Mouse (Mus musculus): ENCODE measurements around the gene Gm3448. TPM values are rescaled to one million over a fixed set of nuclear protein-coding genes. Genes with fewer than 3 reads are reported as not detected.
A peak's percentile ranks its signal among the peaks of the same experiment; 100 is the strongest.
"Not testable (repeated sequence)": the region's sequence is repeated elsewhere in the genome, so short reads cannot be mapped to it uniquely, and the experiment has no call there.

The Gm3448 gene
- polyA plus RNA-seq (2012) = 0.02 and 0.13 TPM in 2 replicates

- not testable (repeated sequence) for H3K4me1 ChIP-seq (ENCODE audit: control insufficient read depth); H3K4me3 ChIP-seq (replicated peaks)
These were observed at the start of gene Gm3448, which contains the start of the genes Ermard and Tcte3 for GRCm38 (mm10) chr17:15041175-15041729. TSS of gene Gm3448 (minus strand) at chr17:15041537. TSS of gene Ermard (plus strand) at chr17:15041208. TSS of gene Tcte3 (minus strand) at chr17:15041488.

GRCm38 (mm10) chr17:15088591-15089001 is 47.3 kb upstream of the Gm3448 start:
- Histone ChIP-seq H3K9me3 (ENCODE audit: control insufficient read depth, low read length) (no peaks in the 10 kb centered on the region), H3K27me3 (ENCODE audit: control insufficient read depth) (peaks cover 5% of the 10 kb centered on the region), H3K4me3 (replicated peaks) (no peak overlapping the region), H3K36me3 (ENCODE audit: control insufficient read depth) (no peaks in the 10 kb centered on the region), H3K4me1 (ENCODE audit: control insufficient read depth) (peaks cover 42% of the 10 kb centered on the region)
- TF ChIP-seq GATA1 (IDR thresholded peaks at IDR 0.05; ENCODE audit: low read length) (no peak), TAL1 (IDR thresholded peaks at IDR 0.05; ENCODE audit: low read length) (no peak)

More at GRCm38 (mm10) chr17:15041175-15041729, at the start of gene Gm3448, which contains the start of the genes Ermard and Tcte3:
- not testable (repeated sequence) for H3K9me3 ChIP-seq (ENCODE audit: control insufficient read depth, low read length); H3K36me3 ChIP-seq (ENCODE audit: control insufficient read depth); H3K27me3 ChIP-seq (ENCODE audit: control insufficient read depth)

- H3K36me3 ChIP-seq (ENCODE audit: control insufficient read depth) = no peaks in the 10 kb centered on the region
- TF ChIP-seq TAL1 (IDR thresholded peaks at IDR 0.05; ENCODE audit: low read length) = no peak
- no peak for TF ChIP-seq GATA1 (IDR thresholded peaks at IDR 0.05; ENCODE audit: low read length)
- H3K27me3 ChIP-seq (ENCODE audit: control insufficient read depth) = peaks cover 3% of the 10 kb centered on the region
- no peak overlapping the region for H3K4me3 ChIP-seq (replicated peaks)
- no peaks in the 10 kb centered on the region for H3K9me3 ChIP-seq (ENCODE audit: control insufficient read depth, low read length)
- H3K4me1 ChIP-seq (ENCODE audit: control insufficient read depth) = peaks cover 46% of the 10 kb centered on the region
These were observed 46.8 kb upstream of the Gm3448 start for GRCm38 (mm10) chr17:15088166-15088565.

GRCm38 (mm10) chr17:15085006-15085405 is 43.7 kb upstream of the Gm3448 start:
- Histone ChIP-seq H3K27me3 (ENCODE audit: control insufficient read depth) (peaks cover 3% of the 10 kb centered on the region), H3K9me3 (ENCODE audit: control insufficient read depth, low read length) (no peaks in the 10 kb centered on the region), H3K4me3 (replicated peaks) (peak overlapping the region; percentile 17), H3K36me3 (ENCODE audit: control insufficient read depth) (no peaks in the 10 kb centered on the region), H3K4me1 (ENCODE audit: control insufficient read depth) (peaks cover 53% of the 10 kb centered on the region)
- TF ChIP-seq TAL1 (IDR thresholded peaks at IDR 0.05; ENCODE audit: low read length) = no peak
- TF ChIP-seq GATA1 (IDR thresholded peaks at IDR 0.05; ENCODE audit: low read length) = no peak

- TF ChIP-seq TAL1 (IDR thresholded peaks at IDR 0.05; ENCODE audit: low read length) = peak; percentile 65
- peak; percentile 16; the same call in 1 of the 2 replicates for TF ChIP-seq GATA1 (IDR thresholded peaks at IDR 0.05; ENCODE audit: low read length)
- Histone ChIP-seq H3K27me3 (ENCODE audit: control insufficient read depth) (peaks cover 3% of the 10 kb centered on the region), H3K36me3 (ENCODE audit: control insufficient read depth) (no peaks in the 10 kb centered on the region), H3K9me3 (ENCODE audit: control insufficient read depth, low read length) (no peaks in the 10 kb centered on the region), H3K4me1 (ENCODE audit: control insufficient read depth) (peaks cover 53% of the 10 kb centered on the region), H3K4me3 (replicated peaks) (peak overlapping the region; percentile 15)
These were observed 43.0 kb upstream of the Gm3448 start for GRCm38 (mm10) chr17:15084226-15084848.

GRCm38 (mm10) chr17:15077536-15077935 is 36.2 kb upstream of the Gm3448 start:
- no peaks in the 10 kb centered on the region; the same call in 1 of the 2 replicates for H3K27me3 ChIP-seq (ENCODE audit: control insufficient read depth)
- no peaks in the 10 kb centered on the region for H3K9me3 ChIP-seq (ENCODE audit: control insufficient read depth, low read length)
- H3K36me3 ChIP-seq (ENCODE audit: control insufficient read depth) = peaks cover under 1% of the 10 kb centered on the region
- no peak overlapping the region for H3K4me3 ChIP-seq (replicated peaks)
- peaks cover 16% of the 10 kb centered on the region for H3K4me1 ChIP-seq (ENCODE audit: control insufficient read depth)
- TF ChIP-seq GATA1 (IDR thresholded peaks at IDR 0.05; ENCODE audit: low read length) (no peak), TAL1 (IDR thresholded peaks at IDR 0.05; ENCODE audit: low read length) (no peak)

- Histone ChIP-seq H3K27me3 (ENCODE audit: control insufficient read depth) (no peaks in the 10 kb centered on the region), H3K4me1 (ENCODE audit: control insufficient read depth) (peaks cover 15% of the 10 kb centered on the region), H3K9me3 (ENCODE audit: control insufficient read depth, low read length) (no peaks in the 10 kb centered on the region), H3K4me3 (replicated peaks) (no peak overlapping the region), H3K36me3 (ENCODE audit: control insufficient read depth) (peaks cover 5% of the 10 kb centered on the region)
- no peak for TF ChIP-seq TAL1 (IDR thresholded peaks at IDR 0.05; ENCODE audit: low read length)
- TF ChIP-seq GATA1 (IDR thresholded peaks at IDR 0.05; ENCODE audit: low read length) = no peak
These were observed 33.7 kb upstream of the Gm3448 start for GRCm38 (mm10) chr17:15075033-15075432.

GRCm38 (mm10) chr17:15072211-15072610 is 30.9 kb upstream of the Gm3448 start:
- H3K4me3 ChIP-seq (replicated peaks) = no peak overlapping the region
- TF ChIP-seq GATA1 (IDR thresholded peaks at IDR 0.05; ENCODE audit: low read length) (no peak), TAL1 (IDR thresholded peaks at IDR 0.05; ENCODE audit: low read length) (no peak)
- no peaks in the 10 kb centered on the region for H3K27me3 ChIP-seq (ENCODE audit: control insufficient read depth)
- H3K4me1 ChIP-seq (ENCODE audit: control insufficient read depth) = peaks cover 6% of the 10 kb centered on the region
- H3K9me3 ChIP-seq (ENCODE audit: control insufficient read depth, low read length) = no peaks in the 10 kb centered on the region
- peaks cover 5% of the 10 kb centered on the region for H3K36me3 ChIP-seq (ENCODE audit: control insufficient read depth)

- TF ChIP-seq TAL1 (IDR thresholded peaks at IDR 0.05; ENCODE audit: low read length) (no peak), GATA1 (IDR thresholded peaks at IDR 0.05; ENCODE audit: low read length) (no peak)
- no peaks in the 10 kb centered on the region for H3K27me3 ChIP-seq (ENCODE audit: control insufficient read depth)
- H3K4me1 ChIP-seq (ENCODE audit: control insufficient read depth) = no peaks in the 10 kb centered on the region; the same call in 1 of the 2 replicates
- peaks cover 15% of the 10 kb centered on the region for H3K36me3 ChIP-seq (ENCODE audit: control insufficient read depth)
- H3K4me3 ChIP-seq (replicated peaks) = no peak overlapping the region
- H3K9me3 ChIP-seq (ENCODE audit: control insufficient read depth, low read length) = no peaks in the 10 kb centered on the region
These were observed 27.8 kb upstream of the Gm3448 start for GRCm38 (mm10) chr17:15069124-15069523.
